8 mouse cellular contexts compared by ENCODE assay signal in genomic region chr10:99261636-99262318, GRCm38 (mm10). TPM values are rescaled to one million over a fixed set of nuclear protein-coding genes. Genes with fewer than 3 reads are reported as not detected.
DNase-seq lines count a peak whose midpoint lies in the region; ATAC-seq and TF ChIP-seq lines count a peak whose summit lies in the region.

No protein-coding gene starts in this region.

- H3K4me1 ChIP-seq in forebrain, embryonic 11.5 days (replicated peaks; ENCODE audit: control insufficient read depth, insufficient read depth, low read length), result peaks cover 8% of the 10 kb centered on the region
- H3K4me1 ChIP-seq in heart, embryonic 15.5 days (replicated peaks), result peaks cover 12% of the 10 kb centered on the region
- no peaks in the 10 kb centered on the region; the same call in 1 of the 2 replicates for H3K4me1 ChIP-seq in liver, embryonic 16.5 days (ENCODE audit: control insufficient read depth, low read depth, low read length)
- H3K4me1 ChIP-seq in neural tube, embryonic 12.5 days, result peaks cover 34% of the 10 kb centered on the region
- no peaks in the 10 kb centered on the region; the same call in 1 of the 2 replicates for H3K4me1 ChIP-seq in stomach, postnatal 0 days (replicated peaks; ENCODE audit: control insufficient read depth, insufficient read depth)

- peak; percentile 5 for TF ChIP-seq EP300 in stomach, postnatal 0 days (optimal IDR thresholded peaks at IDR 0.05)

- H3K27ac ChIP-seq in forebrain, embryonic 11.5 days (ENCODE audit: low read depth, low read length), result peak overlapping the region; percentile 93
- H3K27ac ChIP-seq in heart, embryonic 15.5 days, result peak overlapping the region; percentile 97
- H3K27ac ChIP-seq in liver, embryonic 16.5 days (ENCODE audit: low read length), result peak overlapping the region; percentile 92
- peak overlapping the region; percentile 72 for H3K27ac ChIP-seq in neural tube, embryonic 12.5 days
- H3K27ac ChIP-seq in stomach, postnatal 0 days (replicated peaks), result peak overlapping the region; percentile 98

- peak; percentile 43 for TF ChIP-seq CTCF in stomach, postnatal 0 days (IDR thresholded peaks at IDR 0.05; ENCODE audit: low read depth)

- WGBS in forebrain, embryonic 11.5 days, result 1% methylated on average over 59 of the region's 62 CpGs
- WGBS in heart, embryonic 15.5 days, result under 1% methylated on average over 61 of the region's 62 CpGs
- under 1% methylated on average over 60 of the region's 62 CpGs for WGBS in liver, embryonic 16.5 days (ENCODE audit: insufficient replicate concordance)
- under 1% methylated on average over 62 of the region's 62 CpGs for WGBS in neural tube, embryonic 12.5 days
- under 1% methylated on average over 62 of the region's 62 CpGs for WGBS in stomach, postnatal 0 days

- H3K27me3 ChIP-seq in forebrain, embryonic 11.5 days (ENCODE audit: control insufficient read depth, insufficient read depth, low read length), result peaks cover 2% of the 10 kb centered on the region; the same call in 1 of the 2 replicates
- H3K27me3 ChIP-seq in heart, embryonic 15.5 days, result no peaks in the 10 kb centered on the region
- peaks cover 39% of the 10 kb centered on the region for H3K27me3 ChIP-seq in liver, embryonic 16.5 days (ENCODE audit: control insufficient read depth, insufficient read depth, low read depth, low read length)
- H3K27me3 ChIP-seq in neural tube, embryonic 12.5 days (replicated peaks), result no peaks in the 10 kb centered on the region
- no peaks in the 10 kb centered on the region for H3K27me3 ChIP-seq in stomach, postnatal 0 days (ENCODE audit: control insufficient read depth, insufficient read depth, low read length)

- DNase-seq in brain, adult 2 months (ENCODE audit: low read depth, low spot score), result peak; percentile 84
- peak; percentile 89 for DNase-seq in forebrain, embryonic 11.5 days (ENCODE audit: low spot score)
- peak; percentile 88 to 96 for DNase-seq in kidney, postnatal 25 days
- peak; percentile 83 for DNase-seq in stomach, postnatal 0 days (ENCODE audit: low spot score)

- H3K4me3 ChIP-seq in forebrain, embryonic 11.5 days (ENCODE audit: low read depth, low read length), result peak overlapping the region; percentile 62
- peak overlapping the region; percentile 74 for H3K4me3 ChIP-seq in heart, embryonic 15.5 days
- peak overlapping the region; percentile 66 for H3K4me3 ChIP-seq in liver, embryonic 16.5 days (ENCODE audit: low read depth, low read length)
- peak overlapping the region; percentile 66 for H3K4me3 ChIP-seq in neural tube, embryonic 12.5 days
- peak overlapping the region; percentile 77 for H3K4me3 ChIP-seq in stomach, postnatal 0 days (ENCODE audit: low read depth, low read length)

- H3K9ac ChIP-seq in forebrain, embryonic 11.5 days (ENCODE audit: low read length), result peak overlapping the region; percentile 85
- H3K9ac ChIP-seq in heart, embryonic 15.5 days, result peak overlapping the region; percentile 80
- peak overlapping the region; percentile 56 for H3K9ac ChIP-seq in liver, embryonic 16.5 days (ENCODE audit: low read depth, low read length)
- peak overlapping the region; percentile 80 for H3K9ac ChIP-seq in neural tube, embryonic 12.5 days
- H3K9ac ChIP-seq in stomach, postnatal 0 days (ENCODE audit: low read length), result peak overlapping the region; percentile 91

- ATAC-seq in CD4-positive, CD25-positive, alpha-beta regulatory T cell, adult 4 months, result peak; percentile 55
- ATAC-seq in forebrain, embryonic 11.5 days (replicated peaks; ENCODE audit: low FRiP score), result peak; percentile 45
- ATAC-seq in heart, embryonic 15.5 days (replicated peaks; ENCODE audit: insufficient number of reproducible peaks, insufficient read depth, low FRiP score, low read depth), result peak; percentile 70
- peak; percentile 49 for ATAC-seq in liver, embryonic 16.5 days (ENCODE audit: low read depth)
- ATAC-seq in neural tube, embryonic 12.5 days (ENCODE audit: low FRiP score, low read depth), result peak; percentile 52
- ATAC-seq in stomach, postnatal 0 days (ENCODE audit: low FRiP score, low TSS enrichment), result peak; percentile 73

- no peaks in the 10 kb centered on the region for H3K36me3 ChIP-seq in forebrain, embryonic 11.5 days (ENCODE audit: control insufficient read depth, insufficient read depth, low read length)
- H3K36me3 ChIP-seq in heart, embryonic 15.5 days, result no peaks in the 10 kb centered on the region; the same call in 1 of the 2 replicates
- H3K36me3 ChIP-seq in liver, embryonic 16.5 days (ENCODE audit: control insufficient read depth, insufficient read depth), result no peaks in the 10 kb centered on the region
- H3K36me3 ChIP-seq in neural tube, embryonic 12.5 days, result no peaks in the 10 kb centered on the region
- H3K36me3 ChIP-seq in stomach, postnatal 0 days (ENCODE audit: control insufficient read depth, insufficient read depth, low read length), result no peaks in the 10 kb centered on the region

- peak overlapping the region; percentile 81 for H3K4me2 ChIP-seq in forebrain, embryonic 11.5 days (ENCODE audit: low read depth, low read length, severe bottlenecking)
- peak overlapping the region; percentile 91 for H3K4me2 ChIP-seq in heart, embryonic 15.5 days
- peak overlapping the region; percentile 66 for H3K4me2 ChIP-seq in liver, embryonic 16.5 days (ENCODE audit: low read depth, low read length)
- peak overlapping the region; percentile 85 for H3K4me2 ChIP-seq in neural tube, embryonic 12.5 days (replicated peaks)
- peak overlapping the region; percentile 61 for H3K4me2 ChIP-seq in stomach, postnatal 0 days (replicated peaks; ENCODE audit: low read depth)

- H3K9me3 ChIP-seq in forebrain, embryonic 11.5 days (ENCODE audit: control insufficient read depth, low read length), result no peaks in the 10 kb centered on the region
- no peaks in the 10 kb centered on the region for H3K9me3 ChIP-seq in heart, embryonic 15.5 days (replicated peaks)
- H3K9me3 ChIP-seq in liver, embryonic 16.5 days (replicated peaks; ENCODE audit: control insufficient read depth, low read length), result no peaks in the 10 kb centered on the region
- no peaks in the 10 kb centered on the region for H3K9me3 ChIP-seq in neural tube, embryonic 12.5 days
- no peaks in the 10 kb centered on the region for H3K9me3 ChIP-seq in stomach, postnatal 0 days (ENCODE audit: control insufficient read depth, low read length)

RNA-seq across cellular contexts. Expression of gene Dusp6, which starts 1.3 kb away (rescaled TPM):
- 10 to 100 TPM; 23.4 to 38.0 TPM for polyA plus RNA-seq in CD4-positive, CD25-positive, alpha-beta regulatory T cell, adult 4 months (2017; shearing (Covaris generic))
- polyA plus RNA-seq in forebrain, embryonic 11.5 days (2014; fragmentation: Nextera tagmentation; extraction: Ambion mirVana), result 57.7 and 63.1 TPM in 2 replicates
- 34.9 and 40.4 TPM in 2 replicates for polyA plus RNA-seq in heart, embryonic 15.5 days (2015; fragmentation: Nextera tagmentation; extraction: Ambion mirVana)
- 25.1 and 29.0 TPM in 2 replicates for polyA plus RNA-seq in liver, embryonic 16.5 days (2015; fragmentation: Nextera tagmentation; extraction: Ambion mirVana)
- polyA plus RNA-seq in neural tube, embryonic 12.5 days (2016; fragmentation: Nextera tagmentation; extraction: Ambion mirVana), result 38.7 and 40.6 TPM in 2 replicates
- 17.4 and 18.7 TPM in 2 replicates for polyA plus RNA-seq in stomach, postnatal 0 days (2015; fragmentation: Nextera tagmentation; extraction: Ambion mirVana)

Comparison
In these comparisons a context has a peak if more than half of its experiments do, and no peak if none do; other contexts are left out.
1. Peak in every context shown above with its lines: DNase-seq, ATAC-seq, H3K4me3 ChIP-seq and H3K27ac ChIP-seq.